ENCODE assay signal across 13 mouse cellular contexts in genomic region chr6:32479765-32480164, GRCm38 (mm10).
DNase-seq lines count a peak whose midpoint lies in the region; ATAC-seq and TF ChIP-seq lines count a peak whose summit lies in the region.
"Had no signal": no experiment of that assay in that cellular context is flagged by ENCODE, and none has a peak within 500 bp of the region (broad histone marks: within the 10 kb centered on the region; RNA-seq: fewer than 3 reads in every experiment).

No protein-coding gene starts in this region.

- TF ChIP-seq POLR2A in lung, adult 2 months (IDR thresholded peaks at IDR 0.05; ENCODE audit: borderline replicate concordance, extremely low read depth, low read depth, low read length), result no peak
- TF ChIP-seq POLR2A in myocyte (IDR thresholded peaks at IDR 0.05; ENCODE audit: insufficient read length, low read depth), result no peak
- no peak for TF ChIP-seq POLR2A in thymus, adult 2 months (IDR thresholded peaks at IDR 0.05; ENCODE audit: control insufficient read depth, extremely low read depth, insufficient read depth, low read length, poor library complexity)

- peak overlapping the region; percentile 63; the same call in 1 of the 2 replicates for H3K9ac ChIP-seq in heart, embryonic 13.5 days
- no peak overlapping the region for H3K9ac ChIP-seq in lung, embryonic 14.5 days
- peak overlapping the region; percentile 49 for H3K9ac ChIP-seq in heart, embryonic 16.5 days (ENCODE audit: low read length)
- no peak overlapping the region for H3K9ac ChIP-seq in intestine, postnatal 0 days (ENCODE audit: low read depth, low read length)
- H3K9ac ChIP-seq: embryonic facial prominence, embryonic 15.5 days; forebrain, postnatal 0 days; hindbrain, embryonic 13.5 days; limb, embryonic 12.5 days; neural tube, embryonic 12.5 days had no signal

- H3K4me1 ChIP-seq in heart, embryonic 13.5 days, result peaks cover 100% of the 10 kb centered on the region
- peaks cover 12% of the 10 kb centered on the region for H3K4me1 ChIP-seq in lung, embryonic 14.5 days (ENCODE audit: insufficient read depth)
- H3K4me1 ChIP-seq in lung, adult 2 months (ENCODE audit: control insufficient read depth, insufficient read depth, low read length), result peaks cover 7% of the 10 kb centered on the region
- H3K4me1 ChIP-seq in heart, embryonic 16.5 days (ENCODE audit: control insufficient read depth, insufficient read depth, low read length), result peaks cover 83% of the 10 kb centered on the region
- H3K4me1 ChIP-seq in thymus, adult 2 months (replicated peaks; ENCODE audit: control insufficient read depth, insufficient read depth, low read length), result no peaks in the 10 kb centered on the region
- no peaks in the 10 kb centered on the region for H3K4me1 ChIP-seq in intestine, postnatal 0 days (replicated peaks; ENCODE audit: control insufficient read depth, insufficient read depth, low read length)

- H3K27me3 ChIP-seq in heart, embryonic 13.5 days (replicated peaks), result no peaks in the 10 kb centered on the region
- H3K27me3 ChIP-seq in lung, embryonic 14.5 days (ENCODE audit: insufficient read depth, low read length), result no peaks in the 10 kb centered on the region
- no peaks in the 10 kb centered on the region for H3K27me3 ChIP-seq in heart, embryonic 16.5 days (ENCODE audit: control insufficient read depth, insufficient read depth, low read length)
- peaks cover 7% of the 10 kb centered on the region for H3K27me3 ChIP-seq in myocyte (ENCODE audit: control insufficient read depth, insufficient read depth, insufficient read length)
- no peaks in the 10 kb centered on the region for H3K27me3 ChIP-seq in thymus, adult 2 months (ENCODE audit: control insufficient read depth, insufficient read depth, low read length)
- no peaks in the 10 kb centered on the region for H3K27me3 ChIP-seq in intestine, postnatal 0 days (replicated peaks; ENCODE audit: control insufficient read depth, insufficient read depth, low read length)
- H3K27me3 ChIP-seq: embryonic facial prominence, embryonic 15.5 days; hindbrain, embryonic 13.5 days; neural tube, embryonic 12.5 days had no signal

- no peak overlapping the region for H3K4me3 ChIP-seq in heart, embryonic 13.5 days
- H3K4me3 ChIP-seq in lung, embryonic 14.5 days (ENCODE audit: low read depth, low read length), result no peak overlapping the region
- H3K4me3 ChIP-seq in lung, adult 2 months (replicated peaks; ENCODE audit: extremely low read depth, low read depth, low read length), result no peak overlapping the region
- H3K4me3 ChIP-seq in heart, embryonic 16.5 days (ENCODE audit: low read length), result no peak overlapping the region
- no peak overlapping the region for H3K4me3 ChIP-seq in myocyte
- H3K4me3 ChIP-seq in thymus, adult 2 months (ENCODE audit: control insufficient read depth, insufficient read depth, low read length), result no peak overlapping the region
- no peak overlapping the region for H3K4me3 ChIP-seq in intestine, postnatal 0 days (ENCODE audit: low read depth, low read length)
- H3K4me3 ChIP-seq: embryonic facial prominence, embryonic 15.5 days; hindbrain, embryonic 13.5 days; limb, embryonic 12.5 days; neural tube, embryonic 12.5 days had no signal

- no peaks in the 10 kb centered on the region for H3K36me3 ChIP-seq in heart, embryonic 13.5 days
- no peaks in the 10 kb centered on the region for H3K36me3 ChIP-seq in lung, embryonic 14.5 days (ENCODE audit: insufficient read depth)
- H3K36me3 ChIP-seq in heart, embryonic 16.5 days (ENCODE audit: control insufficient read depth, insufficient read depth), result no peaks in the 10 kb centered on the region
- no peaks in the 10 kb centered on the region for H3K36me3 ChIP-seq in myocyte (ENCODE audit: control insufficient read depth, insufficient read depth)
- no peaks in the 10 kb centered on the region for H3K36me3 ChIP-seq in thymus, adult 2 months (ENCODE audit: control insufficient read depth, insufficient read depth, low read length)
- H3K36me3 ChIP-seq in intestine, postnatal 0 days (ENCODE audit: control insufficient read depth, insufficient read depth), result no peaks in the 10 kb centered on the region
- H3K36me3 ChIP-seq: embryonic facial prominence, embryonic 15.5 days; hindbrain, embryonic 13.5 days; limb, embryonic 12.5 days; neural tube, embryonic 12.5 days had no signal

- H3K4me2 ChIP-seq in heart, embryonic 13.5 days, result peak overlapping the region; percentile 55
- no peak overlapping the region for H3K4me2 ChIP-seq in lung, embryonic 14.5 days
- peak overlapping the region; percentile 44 for H3K4me2 ChIP-seq in heart, embryonic 16.5 days (ENCODE audit: low read depth, low read length)
- H3K4me2 ChIP-seq in myocyte (ENCODE audit: low read depth), result peak overlapping the region; percentile 33
- no peak overlapping the region for H3K4me2 ChIP-seq in intestine, postnatal 0 days (replicated peaks; ENCODE audit: low read depth)
- H3K4me2 ChIP-seq: hindbrain, embryonic 13.5 days; limb, embryonic 12.5 days; neural tube, embryonic 12.5 days had no signal

- H3ac ChIP-seq in myocyte (ENCODE audit: control insufficient read depth, insufficient read length), result no peak overlapping the region

- no peaks in the 10 kb centered on the region for H3K9me3 ChIP-seq in heart, embryonic 13.5 days
- H3K9me3 ChIP-seq in lung, embryonic 14.5 days (ENCODE audit: low read depth, low read length), result no peaks in the 10 kb centered on the region
- no peaks in the 10 kb centered on the region for H3K9me3 ChIP-seq in heart, embryonic 16.5 days (replicated peaks; ENCODE audit: control insufficient read depth, low read length)
- H3K9me3 ChIP-seq in intestine, postnatal 0 days (ENCODE audit: control insufficient read depth), result no peaks in the 10 kb centered on the region
- H3K9me3 ChIP-seq: embryonic facial prominence, embryonic 15.5 days; hindbrain, embryonic 13.5 days; limb, embryonic 12.5 days; neural tube, embryonic 12.5 days had no signal

- intact Hi-C loops in heart, postnatal 10 days (cut with DNase I), result loop anchor here (2.0 kb wide), 3 partner anchors 83 to 151 kb away; no protein-coding TSS in a partner anchor

- no peak for DNase-seq in heart, postnatal 10 days
- no peak for DNase-seq in lung, embryonic 14.5 days
- DNase-seq in lung, adult 2 months, result no peak
- DNase-seq in thymus, adult 2 months, result no peak
- DNase-seq: forebrain, postnatal 0 days had no signal

- ATAC-seq in heart, embryonic 13.5 days (ENCODE audit: extremely low read depth, insufficient number of reproducible peaks, low FRiP score, low TSS enrichment), result no peak
- ATAC-seq in lung, embryonic 14.5 days (ENCODE audit: insufficient read depth), result no peak
- ATAC-seq in heart, embryonic 16.5 days (replicated peaks; ENCODE audit: extremely low read depth, insufficient read depth, low FRiP score), result no peak
- ATAC-seq in intestine, postnatal 0 days, result no peak

- TF ChIP-seq CTCF in lung, embryonic 14.5 days (IDR thresholded peaks at IDR 0.05; ENCODE audit: low read depth), result no peak
- TF ChIP-seq CTCF in lung, adult 2 months (IDR thresholded peaks at IDR 0.05; ENCODE audit: insufficient read depth, low read length), result no peak
- TF ChIP-seq CTCF in thymus, adult 2 months (IDR thresholded peaks at IDR 0.05; ENCODE audit: borderline replicate concordance, control insufficient read depth, extremely low read depth, insufficient read depth, low read length, poor library complexity), result no peak
- no peak for TF ChIP-seq CTCF in intestine, postnatal 0 days (IDR thresholded peaks at IDR 0.05; ENCODE audit: low read depth)

- 43% methylated on average over 2 of the region's 2 CpGs for WGBS in heart, embryonic 13.5 days
- 80% methylated on average over 2 of the region's 2 CpGs for WGBS in lung, embryonic 14.5 days
- WGBS in lung, adult 2 months, result 59% methylated on average over 2 of the region's 2 CpGs
- WGBS in heart, embryonic 16.5 days, result 46% methylated on average over 2 of the region's 2 CpGs
- WGBS in thymus, adult 2 months, result 75% methylated on average over 2 of the region's 2 CpGs
- 82% methylated on average over 2 of the region's 2 CpGs for WGBS in intestine, postnatal 0 days

- H3K27ac ChIP-seq in heart, embryonic 13.5 days (replicated peaks), result peak overlapping the region; percentile 91
- H3K27ac ChIP-seq in lung, embryonic 14.5 days (ENCODE audit: low read depth), result peak overlapping the region; percentile 44; the same call in 1 of the 2 replicates
- H3K27ac ChIP-seq in heart, embryonic 16.5 days (ENCODE audit: low read length), result peak overlapping the region; percentile 96
- H3K27ac ChIP-seq in thymus, adult 2 months (ENCODE audit: control insufficient read depth, insufficient read depth, low read length), result no peak overlapping the region
- no peak overlapping the region for H3K27ac ChIP-seq in intestine, postnatal 0 days (ENCODE audit: low read depth, low read length)
- H3K27ac ChIP-seq: embryonic facial prominence, embryonic 15.5 days; hindbrain, embryonic 13.5 days; limb, embryonic 12.5 days; neural tube, embryonic 12.5 days had no signal

- H3K79me2 ChIP-seq in myocyte (ENCODE audit: control insufficient read depth, insufficient read depth), result no peaks in the 10 kb centered on the region

TF ChIP-seq in myocyte, 11 proteins besides CTCF, POLR2A, EP300 and RAD21:
- no peak for TF ChIP-seq TCF3 (IDR thresholded peaks at IDR 0.05; ENCODE audit: insufficient read length, low read depth)
- no peak for TF ChIP-seq TCF12 (IDR thresholded peaks at IDR 0.05; ENCODE audit: insufficient read depth, poor library complexity, severe bottlenecking)
- no peak for TF ChIP-seq USF1 (IDR thresholded peaks at IDR 0.05; ENCODE audit: low read depth)
- TF ChIP-seq MYOD1 (IDR thresholded peaks at IDR 0.05; ENCODE audit: control insufficient read depth in 1 of 3, insufficient read length in 2 of 3, low read depth in 2 of 3), result no peak
- no peak for TF ChIP-seq MYOG (IDR thresholded peaks at IDR 0.05; ENCODE audit: control insufficient read depth in 1 of 3, insufficient read depth in 1 of 3, insufficient read length in 2 of 3, low read depth in 2 of 3)
- no peak for TF ChIP-seq POLR2AphosphoS2 (IDR thresholded peaks at IDR 0.05; ENCODE audit: insufficient read length, low read depth)
- no peak for TF ChIP-seq CEBPB (IDR thresholded peaks at IDR 0.05; ENCODE audit: insufficient read depth, poor library complexity, severe bottlenecking)
- no peak for TF ChIP-seq E2F4 (IDR thresholded peaks at IDR 0.05; ENCODE audit: insufficient read depth)
- no peak for TF ChIP-seq SRF (IDR thresholded peaks at IDR 0.05; ENCODE audit: control insufficient read depth, insufficient read length, low read depth)
- TF ChIP-seq REST (IDR thresholded peaks at IDR 0.05; ENCODE audit: insufficient read depth, insufficient read length), result no peak
- TF ChIP-seq MAX (IDR thresholded peaks at IDR 0.05; ENCODE audit: low read depth), result no peak

Comparison
In these comparisons a context has a peak if more than half of its experiments do, and no peak if none do; other contexts are left out.
1. H3K27ac ChIP-seq: peak in heart, embryonic 13.5 days (single experiment), lung, embryonic 14.5 days (single experiment) and heart, embryonic 16.5 days (single experiment); none in thymus, adult 2 months (single experiment) and intestine, postnatal 0 days (single experiment).
2. H3K4me2 ChIP-seq: peak in heart, embryonic 13.5 days (single experiment), heart, embryonic 16.5 days (single experiment) and myocyte (single experiment); none in lung, embryonic 14.5 days (single experiment) and intestine, postnatal 0 days (single experiment).
3. H3K9ac ChIP-seq: peak in heart, embryonic 13.5 days (single experiment) and heart, embryonic 16.5 days (single experiment); none in lung, embryonic 14.5 days (single experiment) and intestine, postnatal 0 days (single experiment).